Mouse (Mus musculus): Measurements from ENCODE around the gene Pax2. TPM values are rescaled to one million over a fixed set of nuclear protein-coding genes. Genes with fewer than 3 reads are reported as not detected.

The Pax2 gene
- total and polyA plus RNA-seq, 3 experiments, result not detected

GRCm38 (mm10) chr19:44781987-44782386 lies 26.1 kb downstream of the Pax2 start:
- DNase-seq, result no peak

- DNase-seq, result no peak
These were observed 28.5 kb downstream of the Pax2 start for GRCm38 (mm10) chr19:44784391-44784790.

GRCm38 (mm10) chr19:44788488-44788887 lies 32.6 kb downstream of the Pax2 start:
- DNase-seq, result no peak

- no peak for DNase-seq
These were observed 36.1 kb downstream of the Pax2 start for GRCm38 (mm10) chr19:44791981-44792380.

- DNase-seq, result no peak
These were observed 41.5 kb downstream of the Pax2 start for GRCm38 (mm10) chr19:44797110-44798060.

- no peak for DNase-seq
These were observed 42.9 kb downstream of the Pax2 start for GRCm38 (mm10) chr19:44798731-44799130.

- no peak for DNase-seq
These were observed 43.3 kb downstream of the Pax2 start for GRCm38 (mm10) chr19:44799156-44799555.

GRCm38 (mm10) chr19:44800327-44800726 lies 44.5 kb downstream of the Pax2 start:
- no peak for DNase-seq

GRCm38 (mm10) chr19:44808734-44809133 lies 52.9 kb downstream of the Pax2 start:
- no peak for DNase-seq

GRCm38 (mm10) chr19:44812666-44813429 lies 57.0 kb downstream of the Pax2 start:
- no peak for DNase-seq

GRCm38 (mm10) chr19:44815111-44815510 lies 59.3 kb downstream of the Pax2 start:
- DNase-seq, result no peak

GRCm38 (mm10) chr19:44817403-44818128 lies 61.7 kb downstream of the Pax2 start:
- no peak for DNase-seq

GRCm38 (mm10) chr19:44818676-44819075 lies 62.8 kb downstream of the Pax2 start:
- no peak for DNase-seq

- no peak for DNase-seq
These were observed 65.7 kb downstream of the Pax2 start for GRCm38 (mm10) chr19:44821581-44821980.

GRCm38 (mm10) chr19:44822295-44822694 lies 66.5 kb downstream of the Pax2 start:
- DNase-seq, result no peak

- no peak for DNase-seq
These were observed 67.8 kb downstream of the Pax2 start for GRCm38 (mm10) chr19:44823657-44824056.

GRCm38 (mm10) chr19:44825216-44825768 lies 69.4 kb downstream of the Pax2 start:
- DNase-seq, result no peak

GRCm38 (mm10) chr19:44825819-44826218 lies 70.0 kb downstream of the Pax2 start:
- no peak for DNase-seq

- no peak for DNase-seq
These were observed 77.5 kb downstream of the Pax2 start for GRCm38 (mm10) chr19:44833391-44833790.

- DNase-seq, result no peak
These were observed 78.6 kb downstream of the Pax2 start for GRCm38 (mm10) chr19:44834218-44835041.

Data from adrenal gland, adult 2 months (tissue).